Mouse (Mus musculus): ENCODE measurements at regions not wholly inside any gene's neighbourhood (a gene's known extent, or its start where the extent isn't known, plus 50 kb on each side); places are given as distances from the start of the nearest gene placed in this dataset.

GRCm38 (mm10) chr3:18452197-18452933 lies 504.2 kb downstream of the Cypt12 start:
- no peak for TF ChIP-seq CTCF (IDR thresholded peaks at IDR 0.05; ENCODE audit: low read depth, low read length)
- TF ChIP-seq POLR2A (IDR thresholded peaks at IDR 0.05; ENCODE audit: borderline replicate concordance, low read depth, low read length) = no peak

Data from bone marrow macrophage, adult 2 months (primary cell).